Mouse (Mus musculus): ENCODE results near the gene Cdc6. TPM values are rescaled to one million over a fixed set of nuclear protein-coding genes. Genes with fewer than 3 reads are reported as not detected.
A peak's percentile ranks its signal among the peaks of the same experiment; 100 is the strongest.
"Not testable (repeated sequence)": the region's sequence is repeated elsewhere in the genome, so short reads cannot be mapped to it uniquely, and the experiment has no call there.

Cdc6 gene
- polyA plus RNA-seq, 1 experiment from 2014 or later: 96.3 TPM

DNA sequence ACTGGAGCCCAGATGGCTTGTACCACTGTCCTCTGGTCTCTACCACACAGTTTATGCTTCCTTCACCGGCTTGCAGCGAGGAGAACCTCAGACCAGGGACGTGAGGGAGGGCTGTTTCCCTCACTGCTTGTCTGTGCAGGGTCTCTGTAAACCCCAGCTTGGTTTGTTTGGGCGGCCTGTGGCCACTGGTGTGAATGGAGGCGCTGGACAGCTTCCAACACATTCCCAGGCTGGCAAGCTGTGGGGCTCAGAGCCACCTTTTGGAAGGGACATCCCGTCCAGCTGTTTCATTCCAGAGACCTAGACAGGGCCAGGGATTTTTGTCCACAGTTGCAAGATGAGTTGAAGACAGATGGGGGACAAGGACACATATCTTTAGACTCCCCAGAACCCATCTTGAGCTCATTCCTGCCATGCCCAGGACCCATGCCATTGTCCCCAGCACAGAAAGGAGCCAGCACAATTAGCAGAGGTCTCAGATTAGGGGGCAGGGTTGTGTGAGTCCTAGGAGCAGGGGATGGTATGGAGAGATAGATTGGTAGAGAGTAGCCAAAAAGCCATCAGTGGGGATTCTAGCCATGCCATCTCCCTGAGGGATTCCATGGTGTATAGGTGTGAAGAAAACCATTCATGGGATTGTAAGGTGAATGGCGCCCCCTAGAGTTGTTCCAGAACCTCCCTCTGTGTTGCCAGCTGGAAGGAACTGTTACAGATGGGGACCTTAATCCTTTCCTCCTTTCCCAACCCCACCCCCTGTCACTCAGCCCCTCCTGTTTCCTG is 24.1 kb downstream of the Cdc6 start:
- Histone ChIP-seq H3K9ac (ENCODE audit: low read depth, low read length) (no peak overlapping the region), H3K36me3 (ENCODE audit: control insufficient read depth, insufficient read depth, low read length) (0 out of 2 replicates have a peak, but pooled peaks cover 2% of the 10 kb centered on the region), H3K4me3 (ENCODE audit: low read depth, low read length) (no peak overlapping the region), H3K9me3 (ENCODE audit: control insufficient read depth, low read length) (no peaks in the 10 kb centered on the region), H3K4me1 (replicated peaks; ENCODE audit: control insufficient read depth, insufficient read depth, low read length) (peaks cover 63% of the 10 kb centered on the region), H3K27me3 (replicated peaks; ENCODE audit: control insufficient read depth, insufficient read depth, low read length) (peaks cover 40% of the 10 kb centered on the region), H3K27ac (ENCODE audit: low read depth, low read length) (peak overlapping the region; percentile 70), H3K4me2 (0 out of 2 replicates have a peak overlapping the region, but pooled peaks have one; percentile 25)
- ATAC-seq (replicated peaks; ENCODE audit: low FRiP score) (no peak), DNase-seq (ENCODE audit: low spot score) (no peak)
- 29% methylated on average over 7 of the region's 7 CpGs for WGBS

DNA sequence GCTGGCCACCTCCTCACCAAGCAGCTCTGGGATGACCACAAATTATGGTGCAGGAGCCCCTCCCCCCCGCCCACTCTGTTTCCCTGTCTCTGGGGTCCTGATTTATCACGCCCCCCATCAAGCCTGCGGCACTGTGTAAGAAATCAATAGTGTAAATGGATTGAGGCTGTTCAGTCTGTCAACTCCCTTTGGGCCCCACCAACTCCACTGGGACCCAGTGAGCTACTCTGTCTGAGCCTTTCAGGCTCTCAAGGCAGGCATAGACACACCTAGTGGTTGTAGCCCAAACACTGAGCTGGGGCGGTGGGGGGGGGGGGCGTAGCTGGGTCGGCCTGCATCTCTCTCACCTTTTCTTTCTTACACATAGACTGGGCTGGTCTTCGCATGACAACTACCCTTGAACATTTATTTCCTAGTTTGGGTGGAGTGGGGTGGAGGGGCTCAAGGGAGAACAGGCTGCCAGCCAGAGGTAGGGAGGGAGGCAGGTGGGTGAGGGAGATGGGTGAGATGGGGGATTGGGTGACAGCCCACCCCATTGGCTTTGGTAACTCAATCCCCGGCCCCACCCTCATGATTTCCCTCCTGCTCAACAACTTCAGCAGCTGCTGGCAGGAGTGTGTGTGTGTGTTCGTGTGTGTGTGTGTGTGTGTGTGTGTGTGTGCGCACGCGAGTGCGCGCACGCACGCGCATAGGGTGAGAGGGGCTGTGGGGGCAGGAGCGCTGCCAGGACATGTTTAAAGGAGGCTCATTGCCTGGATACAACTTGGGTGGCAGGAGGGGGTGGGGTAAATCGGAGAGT is 24.9 kb downstream of the Cdc6 start:
- Histone ChIP-seq H3K27me3 (replicated peaks; ENCODE audit: control insufficient read depth, insufficient read depth, low read length) (peaks cover 40% of the 10 kb centered on the region), H3K9me3 (ENCODE audit: control insufficient read depth, low read length) (no peaks in the 10 kb centered on the region), H3K4me1 (replicated peaks; ENCODE audit: control insufficient read depth, insufficient read depth, low read length) (peaks cover 60% of the 10 kb centered on the region), H3K36me3 (ENCODE audit: control insufficient read depth, insufficient read depth, low read length) (0 out of 2 replicates have a peak, but pooled peaks cover 2% of the 10 kb centered on the region), H3K27ac (ENCODE audit: low read depth, low read length) (0 out of 2 replicates have a peak overlapping the region, but pooled peaks have one; percentile 15), H3K4me3 (ENCODE audit: low read depth, low read length) (no peak overlapping the region), H3K4me2 (no peak overlapping the region), H3K9ac (ENCODE audit: low read depth, low read length) (no peak overlapping the region)
- ATAC-seq (replicated peaks; ENCODE audit: low FRiP score): no peak
- WGBS: 32% methylated on average over 19 of the region's 19 CpGs
- DNase-seq (ENCODE audit: low spot score): no peak

DNA sequence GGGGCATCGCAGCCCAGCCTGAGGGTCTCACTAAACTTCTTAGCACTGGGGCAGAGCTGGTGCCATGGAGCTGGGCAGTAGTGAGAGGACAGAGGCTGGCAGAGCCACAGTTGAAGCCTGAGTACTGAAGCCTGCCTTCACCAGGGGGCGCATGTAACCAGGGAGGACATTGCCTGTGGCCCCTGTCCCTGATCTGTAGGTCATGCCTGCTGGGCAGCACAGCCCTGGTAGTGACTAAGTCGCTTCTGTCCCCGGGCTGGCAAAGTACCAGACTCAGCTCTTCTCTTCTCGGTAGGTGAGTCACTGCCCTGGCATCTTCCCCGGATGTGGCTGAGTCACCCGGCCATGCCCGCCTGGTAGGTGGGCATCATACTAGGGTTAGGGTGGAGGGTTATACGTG is 25.6 kb downstream of the Cdc6 start:
- DNase-seq (ENCODE audit: low spot score) (no peak), ATAC-seq (replicated peaks; ENCODE audit: low FRiP score) (no peak)
- 0 out of 2 replicates have a peak, but pooled peaks cover 2% of the 10 kb centered on the region for H3K36me3 ChIP-seq (ENCODE audit: control insufficient read depth, insufficient read depth, low read length)
- no peak overlapping the region for H3K9ac ChIP-seq (ENCODE audit: low read depth, low read length)
- no peak overlapping the region for H3K4me2 ChIP-seq
- peaks cover 41% of the 10 kb centered on the region for H3K27me3 ChIP-seq (replicated peaks; ENCODE audit: control insufficient read depth, insufficient read depth, low read length)
- peaks cover 61% of the 10 kb centered on the region for H3K4me1 ChIP-seq (replicated peaks; ENCODE audit: control insufficient read depth, insufficient read depth, low read length)
- no peaks in the 10 kb centered on the region for H3K9me3 ChIP-seq (ENCODE audit: control insufficient read depth, low read length)
- no peak overlapping the region for H3K4me3 ChIP-seq (ENCODE audit: low read depth, low read length)
- H3K27ac ChIP-seq (ENCODE audit: low read depth, low read length): no peak overlapping the region
- 49% methylated on average over 9 of the region's 9 CpGs for WGBS

DNA sequence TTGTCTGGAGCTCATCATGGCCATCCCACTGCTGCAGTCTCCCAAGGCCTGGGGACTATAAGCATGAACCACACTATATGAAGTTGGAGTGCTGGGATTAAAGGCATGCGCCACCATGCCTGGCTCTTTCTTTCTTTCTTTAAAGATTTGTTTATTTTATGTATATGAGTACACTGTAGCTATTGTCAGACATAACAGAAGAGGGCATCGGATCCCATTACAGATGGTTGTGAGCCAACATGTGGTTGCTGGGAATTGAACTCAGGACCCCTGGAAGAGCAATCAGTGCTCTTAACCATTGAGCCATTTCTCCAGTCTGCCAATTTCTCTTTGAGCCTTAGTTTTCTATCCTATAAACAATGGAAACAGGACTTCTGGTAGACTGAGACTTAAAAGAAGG is 26.2 kb downstream of the Cdc6 start:
- ATAC-seq (replicated peaks; ENCODE audit: low FRiP score); H3K27ac ChIP-seq (ENCODE audit: low read depth, low read length): not testable (repeated sequence)

DNA sequence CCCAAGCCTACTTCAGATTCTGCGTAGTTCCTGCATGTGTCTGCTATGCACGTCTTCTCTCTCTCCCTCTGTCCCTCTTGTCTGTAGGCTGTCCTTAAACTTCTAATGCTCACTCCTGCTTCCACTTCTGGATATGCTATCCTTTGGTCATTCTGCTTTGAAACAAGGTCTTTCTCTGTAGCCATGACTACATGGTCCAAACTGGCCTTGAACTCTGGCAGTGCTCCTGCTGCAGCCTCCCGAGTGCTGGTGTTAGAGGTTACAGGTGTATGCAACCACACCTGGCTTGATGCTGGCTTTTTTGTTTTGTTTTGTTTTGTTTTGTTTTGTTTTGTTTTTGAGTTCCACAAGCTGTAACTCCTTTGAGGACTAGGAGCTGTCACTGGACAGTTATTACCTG is 26.8 kb downstream of the Cdc6 start:
- no peak overlapping the region for H3K9ac ChIP-seq (ENCODE audit: low read depth, low read length)
- H3K27me3 ChIP-seq (replicated peaks; ENCODE audit: control insufficient read depth, insufficient read depth, low read length): peaks cover 53% of the 10 kb centered on the region
- ATAC-seq (replicated peaks; ENCODE audit: low FRiP score) (no peak), DNase-seq (ENCODE audit: low spot score) (no peak)
- 0 out of 2 replicates have a peak, but pooled peaks cover 2% of the 10 kb centered on the region for H3K36me3 ChIP-seq (ENCODE audit: control insufficient read depth, insufficient read depth, low read length)
- no peak overlapping the region for H3K4me3 ChIP-seq (ENCODE audit: low read depth, low read length)
- peaks cover 68% of the 10 kb centered on the region for H3K4me1 ChIP-seq (replicated peaks; ENCODE audit: control insufficient read depth, insufficient read depth, low read length)
- H3K27ac ChIP-seq (ENCODE audit: low read depth, low read length): no peak overlapping the region
- no peak overlapping the region for H3K4me2 ChIP-seq
- 80% methylated on average over 3 of the region's 3 CpGs for WGBS
- no peaks in the 10 kb centered on the region for H3K9me3 ChIP-seq (ENCODE audit: control insufficient read depth, low read length)

More for the DNA sequence above, 26.2 kb downstream of the Cdc6 start:
- 89% methylated on average over 2 of the region's 2 CpGs for WGBS
- not testable (repeated sequence) for H3K9me3 ChIP-seq (ENCODE audit: control insufficient read depth, low read length); DNase-seq (ENCODE audit: low spot score); H3K4me2 ChIP-seq; H3K4me3 ChIP-seq (ENCODE audit: low read depth, low read length); H3K36me3 ChIP-seq (ENCODE audit: control insufficient read depth, insufficient read depth, low read length); H3K9ac ChIP-seq (ENCODE audit: low read depth, low read length)
- H3K27me3 ChIP-seq (replicated peaks; ENCODE audit: control insufficient read depth, insufficient read depth, low read length): peaks cover 48% of the 10 kb centered on the region
- peaks cover 63% of the 10 kb centered on the region for H3K4me1 ChIP-seq (replicated peaks; ENCODE audit: control insufficient read depth, insufficient read depth, low read length)

DNA sequence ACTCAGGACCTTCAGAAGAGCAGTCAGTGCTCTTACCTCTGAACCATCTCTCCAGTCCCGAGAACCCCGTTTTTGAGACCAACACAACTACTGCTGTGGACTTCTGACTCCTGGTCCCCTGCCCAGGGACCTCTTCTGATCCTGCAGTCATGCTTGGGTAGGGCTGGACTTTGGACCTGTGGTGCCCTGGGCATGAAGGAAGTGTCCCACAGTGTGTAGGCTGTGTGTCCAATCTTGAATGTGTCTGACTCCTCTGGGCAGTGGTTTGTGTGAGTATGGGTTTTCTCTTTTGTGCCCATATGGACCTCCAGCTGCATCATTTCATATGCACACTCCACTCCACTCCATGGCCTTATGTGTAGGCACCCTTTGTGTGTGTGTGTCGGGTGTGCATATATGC is 27.5 kb downstream of the Cdc6 start:
- Histone ChIP-seq H3K4me1 (replicated peaks; ENCODE audit: control insufficient read depth, insufficient read depth, low read length) (peaks cover 70% of the 10 kb centered on the region), H3K9me3 (ENCODE audit: control insufficient read depth, low read length) (no peaks in the 10 kb centered on the region), H3K4me2 (no peak overlapping the region), H3K4me3 (ENCODE audit: low read depth, low read length) (no peak overlapping the region), H3K27me3 (replicated peaks; ENCODE audit: control insufficient read depth, insufficient read depth, low read length) (peaks cover 59% of the 10 kb centered on the region), H3K27ac (ENCODE audit: low read depth, low read length) (no peak overlapping the region), H3K9ac (ENCODE audit: low read depth, low read length) (no peak overlapping the region), H3K36me3 (ENCODE audit: control insufficient read depth, insufficient read depth, low read length) (0 out of 2 replicates have a peak, but pooled peaks cover 2% of the 10 kb centered on the region)
- DNase-seq (ENCODE audit: low spot score): no peak
- ATAC-seq (replicated peaks; ENCODE audit: low FRiP score): no peak
- WGBS: 87% methylated on average over 3 of the region's 3 CpGs

GRCm38 (mm10) chr11:98936170-98936569 is 28.6 kb downstream of the Cdc6 start:
- H3K27ac ChIP-seq (ENCODE audit: low read depth, low read length): peak overlapping the region; percentile 52
- peak overlapping the region; percentile 97 for H3K4me2 ChIP-seq
- 0 out of 2 replicates have a peak, but pooled peaks cover 2% of the 10 kb centered on the region for H3K36me3 ChIP-seq (ENCODE audit: control insufficient read depth, insufficient read depth, low read length)
- no peak for ATAC-seq (replicated peaks; ENCODE audit: low FRiP score)
- peaks cover 55% of the 10 kb centered on the region for H3K27me3 ChIP-seq (replicated peaks; ENCODE audit: control insufficient read depth, insufficient read depth, low read length)
- no peak for DNase-seq (ENCODE audit: low spot score)
- H3K4me1 ChIP-seq (replicated peaks; ENCODE audit: control insufficient read depth, insufficient read depth, low read length): peaks cover 71% of the 10 kb centered on the region
- 2% methylated on average over 29 of the region's 29 CpGs for WGBS
- no peaks in the 10 kb centered on the region for H3K9me3 ChIP-seq (ENCODE audit: control insufficient read depth, low read length)
- H3K4me3 ChIP-seq (ENCODE audit: low read depth, low read length): peak overlapping the region; percentile 72
- H3K9ac ChIP-seq (ENCODE audit: low read depth, low read length): peak overlapping the region; percentile 74

- Histone ChIP-seq H3K27ac (ENCODE audit: low read depth, low read length) (peak overlapping the region; percentile 52), H3K27me3 (replicated peaks; ENCODE audit: control insufficient read depth, insufficient read depth, low read length) (peaks cover 52% of the 10 kb centered on the region)
- 1% methylated on average over 23 of the region's 23 CpGs for WGBS
These were observed 29.2 kb downstream of the Cdc6 start for GRCm38 (mm10) chr11:98936606-98937409.

More at GRCm38 (mm10) chr11:98936606-98937409, 29.2 kb downstream of the Cdc6 start:
- peaks cover 71% of the 10 kb centered on the region for H3K4me1 ChIP-seq (replicated peaks; ENCODE audit: control insufficient read depth, insufficient read depth, low read length)
- DNase-seq (ENCODE audit: low spot score) (no peak), ATAC-seq (replicated peaks; ENCODE audit: low FRiP score) (peak; percentile 8; the same call in 1 of the 2 replicates)
- H3K4me3 ChIP-seq (ENCODE audit: low read depth, low read length): peak overlapping the region; percentile 72
- no peaks in the 10 kb centered on the region for H3K9me3 ChIP-seq (ENCODE audit: control insufficient read depth, low read length)
- 0 out of 2 replicates have a peak, but pooled peaks cover 2% of the 10 kb centered on the region for H3K36me3 ChIP-seq (ENCODE audit: control insufficient read depth, insufficient read depth, low read length)
- peak overlapping the region; percentile 97 for H3K4me2 ChIP-seq
- peak overlapping the region; percentile 74 for H3K9ac ChIP-seq (ENCODE audit: low read depth, low read length)

Measured in liver, embryonic 11.5 days (tissue).